Comparison of ENCODE assay signal across 9 mouse cellular contexts in the genomic region with DNA sequence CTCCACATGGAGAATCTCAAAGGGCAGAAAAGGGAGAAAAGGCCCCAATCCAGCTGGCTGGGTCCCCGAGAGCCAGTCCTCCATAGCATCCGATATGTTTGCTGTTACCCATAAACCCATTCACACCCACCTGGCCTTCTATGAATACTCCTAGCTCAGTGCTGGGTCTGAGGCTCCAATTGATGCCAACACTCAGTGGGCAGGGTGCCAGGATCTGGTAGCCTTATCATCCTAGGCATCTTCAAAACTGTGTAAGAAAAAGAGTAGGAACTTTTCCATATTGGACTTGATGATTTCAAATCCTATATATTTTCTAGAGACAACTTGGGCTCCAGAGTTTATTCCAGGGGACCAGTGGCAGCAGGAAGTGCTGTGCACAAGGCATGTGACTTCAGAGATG.
"Had no signal": no experiment of that assay in that cellular context is flagged by ENCODE, and none has a peak within 500 bp of the region (broad histone marks: within the 10 kb centered on the region; RNA-seq: fewer than 3 reads in every experiment).

No protein-coding gene starts in this region.

- DNase-seq: kidney, postnatal 14 days; kidney, postnatal 4 days; liver, embryonic 13.5 days; lung, adult 2 months; lung, postnatal 14 days; lung, postnatal 4 days; midbrain, embryonic 14.5 days; thymus, adult 18-20 months; thymus, postnatal 36 days had no signal
